Mouse (Mus musculus): ENCODE results near the gene Otor. TPM values are rescaled to one million over a fixed set of nuclear protein-coding genes. Genes with fewer than 3 reads are reported as not detected.

Otor gene
- polyA plus RNA-seq (2015; fragmentation: Nextera tagmentation; extraction: Ambion mirVana): 0.18 and 0.31 TPM in 2 replicates

GRCm38 (mm10) chr2:143078198-143078851 lies at the start of gene Otor:
Otor (plus strand) TSS chr2:143078473.

GRCm38 (mm10) chr2:143062812-143063792 lies 15.2 kb upstream of the Otor start, which contains the start of gene Snrpb2:
Snrpb2 (plus strand) TSS chr2:143063039.

Other genes with a start within 250 kb of the Otor start
- 5.2 and 6.2 TPM in 2 replicates for gene Kif16b, start 176.9 kb upstream of the Otor start, polyA plus RNA-seq (2015; fragmentation: Nextera tagmentation; extraction: Ambion mirVana)
- gene Snrpb2, start 15.4 kb upstream of the Otor start, polyA plus RNA-seq (2015; fragmentation: Nextera tagmentation; extraction: Ambion mirVana): 37.6 and 41.1 TPM in 2 replicates